In genomic region chr12:70914387-70914786, GRCm38 (mm10) we compare ENCODE assay signal across 8 mouse cellular contexts. TPM values are rescaled to one million over a fixed set of nuclear protein-coding genes. Genes with fewer than 3 reads are reported as not detected.
DNase-seq lines count a peak whose midpoint lies in the region.

No protein-coding gene starts in this region.

- peak; percentile 31 for DNase-seq in cerebellum, adult 11 months
- DNase-seq in cerebellum, adult 9-11 months = no peak
- DNase-seq in layer of hippocampus, postnatal 10 days (ENCODE audit: low spot score in 2 of 2) = peak; percentile 48 to 65
- DNase-seq in layer of hippocampus, postnatal 36 days = no peak
- peak; percentile 85 for DNase-seq in CD4-positive, CD25-positive, alpha-beta regulatory T cell, adult 2 months (ENCODE audit: low read depth, low spot score)
- peak; percentile 64 for DNase-seq in cerebellum, adult 9-10 months
- peak; percentile 57 for DNase-seq in lung, postnatal 10 days
- no peak for DNase-seq in urinary bladder, postnatal 36 days (ENCODE audit: low spot score in 2 of 2)

RNA-seq across cellular contexts. Expression of gene Actr10, which starts 23.3 kb away (rescaled TPM):
- 100 to 1,000 TPM; 170 to 180 TPM for total RNA-seq in layer of hippocampus, postnatal 10 days (2021)
- 100 to 1,000 TPM; 162 to 168 TPM for total RNA-seq in layer of hippocampus, postnatal 36 days (2021)

Comparison
In these comparisons a context has a peak if more than half of its experiments do, and no peak if none do; other contexts are left out.
1. DNase-seq: peak in cerebellum, adult 11 months (single experiment), layer of hippocampus, postnatal 10 days (2 of 2), CD4-positive, CD25-positive, alpha-beta regulatory T cell, adult 2 months (single experiment), cerebellum, adult 9-10 months (single experiment) and lung, postnatal 10 days (single experiment); none in cerebellum, adult 9-11 months (single experiment), layer of hippocampus, postnatal 36 days (0 of 2) and urinary bladder, postnatal 36 days (0 of 2).